Mouse (Mus musculus) cortical plate, adult 2 months (tissue): ENCODE data around the gene Higd1c.
"Not testable (repeated sequence)": the region's sequence is repeated elsewhere in the genome, so short reads cannot be mapped to it uniquely, and the experiment has no call there.

Source experiments
- CTCF ChIP-seq: fragments of 200-500 bp; IDR thresholded peaks from 2 replicates; pipeline ENCODE4 v1.5.1; 2011; ENCODE audit warnings: mild to moderate bottlenecking, control low read depth, low read length; ENCODE audit not compliant: insufficient read depth; ENCODE audit errors: extremely low read depth
- POLR2A ChIP-seq: fragments of 200-500 bp; IDR thresholded peaks from 2 replicates; pipeline ENCODE4 v1.6.1; 2011; ENCODE audit warnings: mild to moderate bottlenecking, low read length, control low read depth; ENCODE audit not compliant: insufficient read depth; ENCODE audit errors: extremely low read depth

DNA sequence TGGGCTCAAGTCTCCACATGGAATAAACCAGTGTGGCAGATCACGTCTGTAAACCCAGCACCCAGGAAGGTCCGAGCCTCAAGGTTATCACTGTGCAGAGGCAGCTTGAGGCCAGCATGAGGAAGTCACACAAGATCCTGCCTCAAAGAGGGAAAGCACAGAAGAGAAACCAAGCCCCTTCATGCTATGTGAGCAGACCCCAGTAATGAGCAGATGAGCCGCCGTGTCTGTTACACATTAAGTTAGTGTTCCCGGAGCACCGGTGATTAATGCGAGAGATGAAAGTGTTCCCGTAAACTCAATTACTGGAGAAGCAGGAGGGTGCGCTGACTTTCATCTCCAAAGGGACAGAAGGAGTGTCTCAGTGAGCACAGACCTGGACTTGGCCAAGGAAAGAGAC is 1.6 kb downstream of the Higd1c start:
- not testable (repeated sequence) for TF ChIP-seq CTCF, POLR2A
